Mouse (Mus musculus) limb, embryonic 13.5 days (tissue): ENCODE measurements around the gene Esrp2. TPM values are rescaled to one million over a fixed set of nuclear protein-coding genes. Genes with fewer than 3 reads are reported as not detected.

Experiments
- ATAC-seq: fragments of 200-750 bp; cut with Nextera tagmentation; 2 replicates; pipeline ENCODE4 v1.8.0; 2017; ENCODE audit warnings: low read depth, moderate number of reproducible peaks, moderate TSS enrichment; ENCODE audit not compliant: low FRiP score
- H3K27ac ChIP-seq: fragments of 300-500 bp; sonication (generic); 2 replicates; pipeline ENCODE4 v1.5.1; 2015; ENCODE audit warnings: inconsistent platforms, mild to moderate bottlenecking, moderate library complexity
- H3K27me3 ChIP-seq: fragments of 300-500 bp; sonication (generic); 2 replicates; pipeline ENCODE4 v1.6.1; 2015; ENCODE audit warnings: mild to moderate bottlenecking, inconsistent platforms
- H3K36me3 ChIP-seq: fragments of 300-500 bp; sonication (generic); 2 replicates; pipeline ENCODE4 v1.6.1; 2015; ENCODE audit warnings: inconsistent platforms, mild to moderate bottlenecking, moderate library complexity
- H3K4me1 ChIP-seq: fragments of 300-500 bp; sonication (generic); 2 replicates; pipeline ENCODE4 v1.6.1; 2015; ENCODE audit warnings: inconsistent platforms
- H3K4me2 ChIP-seq: fragments of 300-500 bp; sonication (generic); replicated peaks from 2 replicates; pipeline ENCODE4 v1.6.1; 2015; ENCODE audit warnings: inconsistent platforms, mild to moderate bottlenecking, moderate library complexity
- H3K4me3 ChIP-seq: fragments of 300-500 bp; sonication (generic); 2 replicates; pipeline ENCODE4 v1.5.1; 2015; ENCODE audit warnings: moderate library complexity, mild to moderate bottlenecking, inconsistent platforms
- H3K9ac ChIP-seq: fragments of 300-500 bp; sonication (generic); 2 replicates; pipeline ENCODE4 v1.6.1; 2015; ENCODE audit warnings: mild to moderate bottlenecking, inconsistent platforms
- H3K9me3 ChIP-seq: fragments of 300-500 bp; sonication (generic); 2 replicates; pipeline ENCODE4 v1.6.1; 2016; ENCODE audit warnings: inconsistent platforms
- WGBS: fragments of 180-500 bp; shearing (Covaris S2); methylation state at CpG from one replicate; pipeline ENCODE4 v1.1.7; 2015; 5-methylcytosine and 5-hydroxymethylcytosine counted together
- polyA plus RNA-seq: library from polyadenylated mRNA; unstranded; fragments of >200 nt; fragmentation: Nextera tagmentation; extraction: Ambion mirVana; gene quantifications from 2 replicates; pipeline ENCODE4 v1.2.1, GENCODE M21; 2015

Gene Esrp2
- polyA plus RNA-seq, 1 experiment from 2014 or later = 13.8 TPM

GRCm38 (mm10) chr8:106131021-106131420 is 5.8 kb downstream of the Esrp2 start:
- no peak for ATAC-seq
- peaks cover 43% of the 10 kb centered on the region for H3K27me3 ChIP-seq
- H3K4me3 ChIP-seq = no peak overlapping the region
- H3K36me3 ChIP-seq = peaks cover 63% of the 10 kb centered on the region
- WGBS = 87% methylated on average over 4 of the region's 4 CpGs
- no peak overlapping the region for H3K4me2 ChIP-seq
- H3K27ac ChIP-seq = no peak overlapping the region
- no peak overlapping the region for H3K9ac ChIP-seq
- peaks cover 16% of the 10 kb centered on the region for H3K4me1 ChIP-seq
- no peaks in the 10 kb centered on the region for H3K9me3 ChIP-seq

GRCm38 (mm10) chr8:106130505-106130904 is 6.3 kb downstream of the Esrp2 start:
- 83% methylated on average over 2 of the region's 2 CpGs for WGBS
- Histone ChIP-seq H3K27ac (no peak overlapping the region), H3K36me3 (peaks cover 63% of the 10 kb centered on the region), H3K4me3 (no peak overlapping the region), H3K9me3 (no peaks in the 10 kb centered on the region), H3K4me1 (peaks cover 11% of the 10 kb centered on the region; the same call in 1 of the 2 replicates), H3K9ac (no peak overlapping the region), H3K4me2 (no peak overlapping the region), H3K27me3 (peaks cover 38% of the 10 kb centered on the region)
- no peak for ATAC-seq

- H3K4me2 ChIP-seq = no peak overlapping the region
- H3K4me1 ChIP-seq = peaks cover 7% of the 10 kb centered on the region; the same call in 1 of the 2 replicates
- WGBS = 84% methylated on average over 2 of the region's 2 CpGs
- H3K27me3 ChIP-seq = peaks cover 32% of the 10 kb centered on the region
- no peak overlapping the region for H3K27ac ChIP-seq
- H3K36me3 ChIP-seq = peaks cover 63% of the 10 kb centered on the region
- no peak overlapping the region for H3K4me3 ChIP-seq
- no peak overlapping the region for H3K9ac ChIP-seq
- H3K9me3 ChIP-seq = no peaks in the 10 kb centered on the region
- no peak for ATAC-seq
Measured at GRCm38 (mm10) chr8:106129997-106130396, 6.8 kb downstream of the Esrp2 start.

GRCm38 (mm10) chr8:106129232-106129930 is 7.4 kb downstream of the Esrp2 start:
- Histone ChIP-seq H3K4me2 (no peak overlapping the region), H3K27ac (no peak overlapping the region), H3K36me3 (peaks cover 63% of the 10 kb centered on the region), H3K4me1 (0 out of 2 replicates have a peak, but pooled peaks cover 1% of the 10 kb centered on the region), H3K9ac (no peak overlapping the region), H3K9me3 (no peaks in the 10 kb centered on the region), H3K4me3 (no peak overlapping the region), H3K27me3 (peaks cover 26% of the 10 kb centered on the region)
- ATAC-seq = no peak

- Histone ChIP-seq H3K4me2 (no peak overlapping the region), H3K9ac (no peak overlapping the region), H3K27ac (no peak overlapping the region), H3K4me1 (no peaks in the 10 kb centered on the region), H3K36me3 (peaks cover 66% of the 10 kb centered on the region), H3K4me3 (no peak overlapping the region), H3K9me3 (no peaks in the 10 kb centered on the region), H3K27me3 (peaks cover 12% of the 10 kb centered on the region)
- ATAC-seq = no peak
- WGBS = 90% methylated on average over 10 of the region's 10 CpGs
Measured at GRCm38 (mm10) chr8:106127882-106128410, 8.8 kb downstream of the Esrp2 start.

GRCm38 (mm10) chr8:106127054-106127453 is 9.7 kb downstream of the Esrp2 start:
- Histone ChIP-seq H3K9ac (no peak overlapping the region), H3K4me3 (no peak overlapping the region), H3K27me3 (peaks cover 3% of the 10 kb centered on the region), H3K4me2 (no peak overlapping the region), H3K9me3 (no peaks in the 10 kb centered on the region), H3K4me1 (no peaks in the 10 kb centered on the region), H3K27ac (no peak overlapping the region), H3K36me3 (peaks cover 58% of the 10 kb centered on the region)
- no peak for ATAC-seq
- 75% methylated on average over 3 of the region's 3 CpGs for WGBS

GRCm38 (mm10) chr8:106126055-106126454 is 10.7 kb downstream of the Esrp2 start:
- no peak overlapping the region for H3K4me2 ChIP-seq
- 90% methylated on average over 1 of the region's 1 CpGs for WGBS
- no peaks in the 10 kb centered on the region for H3K4me1 ChIP-seq
- ATAC-seq = no peak
- H3K9me3 ChIP-seq = no peaks in the 10 kb centered on the region
- no peaks in the 10 kb centered on the region for H3K27me3 ChIP-seq
- no peak overlapping the region for H3K9ac ChIP-seq
- no peak overlapping the region for H3K4me3 ChIP-seq
- H3K27ac ChIP-seq = no peak overlapping the region
- peaks cover 48% of the 10 kb centered on the region for H3K36me3 ChIP-seq

GRCm38 (mm10) chr8:106123443-106123842 is 13.3 kb downstream of the Esrp2 start:
- H3K9me3 ChIP-seq = no peaks in the 10 kb centered on the region
- no peak for ATAC-seq
- no peak overlapping the region for H3K4me2 ChIP-seq
- no peak overlapping the region for H3K4me3 ChIP-seq
- no peak overlapping the region for H3K27ac ChIP-seq
- WGBS = 88% methylated on average over 3 of the region's 3 CpGs
- no peak overlapping the region for H3K9ac ChIP-seq
- H3K36me3 ChIP-seq = peaks cover 46% of the 10 kb centered on the region
- H3K4me1 ChIP-seq = no peaks in the 10 kb centered on the region
- H3K27me3 ChIP-seq = no peaks in the 10 kb centered on the region

GRCm38 (mm10) chr8:106115897-106116296 is 20.9 kb downstream of the Esrp2 start:
- H3K4me3 ChIP-seq = no peak overlapping the region
- WGBS = 95% methylated on average over 3 of the region's 3 CpGs
- H3K4me2 ChIP-seq = no peak overlapping the region
- H3K9ac ChIP-seq = no peak overlapping the region
- no peak for ATAC-seq
- H3K27me3 ChIP-seq = no peaks in the 10 kb centered on the region
- H3K4me1 ChIP-seq = no peaks in the 10 kb centered on the region
- no peak overlapping the region for H3K27ac ChIP-seq
- no peaks in the 10 kb centered on the region for H3K9me3 ChIP-seq
- H3K36me3 ChIP-seq = peaks cover 59% of the 10 kb centered on the region

GRCm38 (mm10) chr8:106112514-106112913 is 24.3 kb downstream of the Esrp2 start:
- H3K9me3 ChIP-seq = no peaks in the 10 kb centered on the region
- H3K27me3 ChIP-seq = no peaks in the 10 kb centered on the region
- H3K4me1 ChIP-seq = no peaks in the 10 kb centered on the region
- no peak overlapping the region for H3K4me2 ChIP-seq
- 97% methylated on average over 1 of the region's 1 CpGs for WGBS
- peaks cover 68% of the 10 kb centered on the region for H3K36me3 ChIP-seq
- ATAC-seq = peak; percentile 64
- H3K27ac ChIP-seq = no peak overlapping the region
- H3K4me3 ChIP-seq = no peak overlapping the region
- H3K9ac ChIP-seq = no peak overlapping the region

GRCm38 (mm10) chr8:106112041-106112440 is 24.7 kb downstream of the Esrp2 start:
- H3K4me2 ChIP-seq = no peak overlapping the region
- no peak overlapping the region for H3K4me3 ChIP-seq
- no peak for ATAC-seq
- H3K4me1 ChIP-seq = no peaks in the 10 kb centered on the region
- H3K9ac ChIP-seq = no peak overlapping the region
- H3K27me3 ChIP-seq = no peaks in the 10 kb centered on the region
- peaks cover 64% of the 10 kb centered on the region for H3K36me3 ChIP-seq
- no peak overlapping the region for H3K27ac ChIP-seq
- 92% methylated on average over 2 of the region's 2 CpGs for WGBS
- H3K9me3 ChIP-seq = no peaks in the 10 kb centered on the region

GRCm38 (mm10) chr8:106108729-106109128 is 28.0 kb downstream of the Esrp2 start:
- Histone ChIP-seq H3K36me3 (peaks cover 58% of the 10 kb centered on the region), H3K9me3 (no peaks in the 10 kb centered on the region), H3K4me3 (no peak overlapping the region), H3K4me2 (no peak overlapping the region), H3K27ac (no peak overlapping the region), H3K9ac (no peak overlapping the region), H3K27me3 (no peaks in the 10 kb centered on the region), H3K4me1 (no peaks in the 10 kb centered on the region)
- ATAC-seq = no peak
- 93% methylated on average over 3 of the region's 3 CpGs for WGBS

GRCm38 (mm10) chr8:106108080-106108479 is 28.7 kb downstream of the Esrp2 start:
- no peak for ATAC-seq
- H3K36me3 ChIP-seq = peaks cover 62% of the 10 kb centered on the region
- no peak overlapping the region for H3K4me2 ChIP-seq

More at GRCm38 (mm10) chr8:106108080-106108479, 28.7 kb downstream of the Esrp2 start:
- Histone ChIP-seq H3K4me1 (no peaks in the 10 kb centered on the region), H3K4me3 (no peak overlapping the region), H3K27me3 (no peaks in the 10 kb centered on the region), H3K9me3 (no peaks in the 10 kb centered on the region), H3K27ac (no peak overlapping the region), H3K9ac (no peak overlapping the region)
- WGBS = 97% methylated on average over 4 of the region's 4 CpGs
